Mouse (Mus musculus) lung, embryonic 15.5 days (tissue): ENCODE data around the gene Prrt1. TPM values are rescaled to one million over a fixed set of nuclear protein-coding genes. Genes with fewer than 3 reads are reported as not detected.

Source experiments
- ATAC-seq: fragments of 200-750 bp; cut with Nextera tagmentation; 2 replicates; pipeline ENCODE4 v1.8.0; 2017; ENCODE audit warnings: moderate number of reproducible peaks, borderline replicate concordance; ENCODE audit not compliant: low FRiP score, low TSS enrichment; ENCODE audit errors: extremely low read depth
- H3K27ac ChIP-seq: fragments of 300-500 bp; sonication (generic); 2 replicates; pipeline ENCODE4 v1.5.1; 2015; ENCODE audit warnings: moderate library complexity, mild to moderate bottlenecking, inconsistent platforms
- H3K27me3 ChIP-seq: fragments of 300-500 bp; sonication (generic); 2 replicates; pipeline ENCODE4 v1.6.1; 2015; ENCODE audit warnings: inconsistent platforms
- H3K36me3 ChIP-seq: fragments of 300-500 bp; sonication (generic); 2 replicates; pipeline ENCODE4 v1.6.1; 2015; ENCODE audit warnings: inconsistent platforms
- H3K4me1 ChIP-seq: fragments of 300-500 bp; sonication (generic); 2 replicates; pipeline ENCODE4 v1.6.1; 2015; ENCODE audit warnings: inconsistent platforms
- H3K4me2 ChIP-seq: fragments of 300-500 bp; sonication (generic); 2 replicates; pipeline ENCODE4 v1.6.1; 2015; ENCODE audit warnings: inconsistent platforms, mild to moderate bottlenecking, moderate library complexity
- H3K4me3 ChIP-seq: fragments of 300-500 bp; sonication (generic); 2 replicates; pipeline ENCODE4 v1.5.1; 2015; ENCODE audit warnings: mild to moderate bottlenecking, inconsistent platforms
- H3K9ac ChIP-seq: fragments of 300-500 bp; sonication (generic); 2 replicates; pipeline ENCODE4 v1.6.1; 2015; ENCODE audit warnings: inconsistent platforms
- H3K9me3 ChIP-seq: fragments of 300-500 bp; sonication (generic); 2 replicates; pipeline ENCODE4 v1.6.1; 2016; ENCODE audit warnings: inconsistent platforms
- WGBS: fragments of 180-500 bp; shearing (Covaris S2); methylation state at CpG from one replicate; pipeline ENCODE4 v1.1.7; 2015; 5-methylcytosine and 5-hydroxymethylcytosine counted together
- polyA plus RNA-seq: library from polyadenylated mRNA; unstranded; fragments of >200 nt; fragmentation: Nextera tagmentation; extraction: Ambion mirVana; gene quantifications from 2 replicates; pipeline ENCODE4 v1.2.1, GENCODE M21; 2015

Prrt1 gene
- polyA plus RNA-seq, 1 experiment from 2014 or later, result 0.46 TPM

- no peaks in the 10 kb centered on the region for H3K9me3 ChIP-seq
- no peaks in the 10 kb centered on the region for H3K27me3 ChIP-seq
- H3K36me3 ChIP-seq, result peaks cover 16% of the 10 kb centered on the region
- peak within 1 kb of the TSS; percentile 92 for H3K9ac ChIP-seq
- peaks cover 46% of the 10 kb centered on the region for H3K4me1 ChIP-seq
- H3K27ac ChIP-seq, result peak within 1 kb of the TSS; percentile 90
- peak within 1 kb of the TSS; percentile 95 for H3K4me2 ChIP-seq
- under 1% methylated on average over 30 of the region's 30 CpGs for WGBS
- H3K4me3 ChIP-seq, result peak within 1 kb of the TSS; percentile 95
- ATAC-seq, result peak; percentile 96
Measured at GRCm38 (mm10) chr17:34603375-34604060, 25.8 kb upstream of the Prrt1 start, which contains the start of gene Rnf5. Gene Rnf5 (minus strand): TSS chr17:34603690.

- Histone ChIP-seq H3K27me3 (no peaks in the 10 kb centered on the region), H3K9ac (peak within 1 kb of the TSS; percentile 92), H3K4me2 (peak within 1 kb of the TSS; percentile 95), H3K4me3 (peak within 1 kb of the TSS; percentile 95), H3K27ac (peak within 1 kb of the TSS; percentile 90), H3K9me3 (no peaks in the 10 kb centered on the region), H3K4me1 (peaks cover 42% of the 10 kb centered on the region), H3K36me3 (peaks cover 16% of the 10 kb centered on the region)
- whole genome bisulfite sequencing, result under 1% methylated on average over 28 of the region's 35 CpGs
- ATAC-seq, result peak; percentile 92
Measured at GRCm38 (mm10) chr17:34604061-34604508, 25.2 kb upstream of the Prrt1 start, which contains the start of gene Agpat1. Gene Agpat1 (plus strand): TSS chr17:34604262.

- peaks cover 36% of the 10 kb centered on the region for H3K4me1 ChIP-seq
- no peak for ATAC-seq
- peak overlapping the region; percentile 92 for H3K9ac ChIP-seq
- peak overlapping the region; percentile 95 for H3K4me3 ChIP-seq
- H3K9me3 ChIP-seq, result no peaks in the 10 kb centered on the region
- peak overlapping the region; percentile 90 for H3K27ac ChIP-seq
- H3K4me2 ChIP-seq, result peak overlapping the region; percentile 95
- H3K36me3 ChIP-seq, result peaks cover 16% of the 10 kb centered on the region
- no peaks in the 10 kb centered on the region for H3K27me3 ChIP-seq
- 15% methylated on average over 24 of the region's 24 CpGs for WGBS
Measured at GRCm38 (mm10) chr17:34604511-34605237, 24.7 kb upstream of the Prrt1 start.

- peaks cover 13% of the 10 kb centered on the region for H3K36me3 ChIP-seq
- peak overlapping the region; percentile 95 for H3K4me2 ChIP-seq
- H3K27ac ChIP-seq, result peak overlapping the region; percentile 90
- under 1% methylated on average over 25 of the region's 30 CpGs for WGBS
- ATAC-seq, result peak; percentile 41
- peaks cover 34% of the 10 kb centered on the region for H3K4me1 ChIP-seq
- H3K9ac ChIP-seq, result peak overlapping the region; percentile 92
- no peaks in the 10 kb centered on the region for H3K27me3 ChIP-seq
- no peaks in the 10 kb centered on the region for H3K9me3 ChIP-seq
- peak overlapping the region; percentile 95 for H3K4me3 ChIP-seq
Measured at GRCm38 (mm10) chr17:34605609-34606008, 23.7 kb upstream of the Prrt1 start.

- Histone ChIP-seq H3K27ac (peak overlapping the region; percentile 90), H3K9ac (peak overlapping the region; percentile 92), H3K9me3 (no peaks in the 10 kb centered on the region), H3K27me3 (no peaks in the 10 kb centered on the region), H3K4me1 (peaks cover 34% of the 10 kb centered on the region), H3K4me3 (peak overlapping the region; percentile 95), H3K36me3 (peaks cover 14% of the 10 kb centered on the region), H3K4me2 (peak overlapping the region; percentile 95)
- WGBS, result 10% methylated on average over 32 of the region's 32 CpGs
- no peak for ATAC-seq
Measured at GRCm38 (mm10) chr17:34606186-34607039, 22.9 kb upstream of the Prrt1 start.

GRCm38 (mm10) chr17:34607997-34608396 is 21.3 kb upstream of the Prrt1 start:
- H3K27me3 ChIP-seq, result no peaks in the 10 kb centered on the region
- H3K4me2 ChIP-seq, result no peak overlapping the region
- 0 out of 2 replicates have a peak overlapping the region, but pooled peaks have one; percentile 21 for H3K9ac ChIP-seq
- H3K4me1 ChIP-seq, result peaks cover 24% of the 10 kb centered on the region
- H3K9me3 ChIP-seq, result no peaks in the 10 kb centered on the region
- 75% methylated on average over 7 of the region's 7 CpGs for WGBS
- H3K36me3 ChIP-seq, result peaks cover 27% of the 10 kb centered on the region
- H3K27ac ChIP-seq, result no peak overlapping the region
- no peak for ATAC-seq
- no peak overlapping the region for H3K4me3 ChIP-seq

- no peak overlapping the region for H3K4me3 ChIP-seq
- H3K4me1 ChIP-seq, result peaks cover 14% of the 10 kb centered on the region
- no peak overlapping the region for H3K9ac ChIP-seq
- no peaks in the 10 kb centered on the region for H3K9me3 ChIP-seq
- no peak for ATAC-seq
- no peak overlapping the region for H3K27ac ChIP-seq
- peaks cover 37% of the 10 kb centered on the region for H3K36me3 ChIP-seq
- WGBS, result 89% methylated on average over 8 of the region's 8 CpGs
- no peak overlapping the region for H3K4me2 ChIP-seq
- no peaks in the 10 kb centered on the region for H3K27me3 ChIP-seq
Measured at GRCm38 (mm10) chr17:34611050-34611449, 18.3 kb upstream of the Prrt1 start.

GRCm38 (mm10) chr17:34613054-34613645 is 16.2 kb upstream of the Prrt1 start:
- 81% methylated on average over 11 of the region's 11 CpGs for WGBS
- no peak for ATAC-seq
- no peak overlapping the region for H3K4me3 ChIP-seq

GRCm38 (mm10) chr17:34613830-34614229 is 15.5 kb upstream of the Prrt1 start:
- no peaks in the 10 kb centered on the region for H3K27me3 ChIP-seq
- no peaks in the 10 kb centered on the region for H3K4me1 ChIP-seq
- H3K4me3 ChIP-seq, result no peak overlapping the region
- H3K36me3 ChIP-seq, result peaks cover 37% of the 10 kb centered on the region
- no peaks in the 10 kb centered on the region for H3K9me3 ChIP-seq
- no peak overlapping the region for H3K4me2 ChIP-seq
- H3K27ac ChIP-seq, result no peak overlapping the region
- H3K9ac ChIP-seq, result no peak overlapping the region
- 85% methylated on average over 10 of the region's 10 CpGs for WGBS
- ATAC-seq, result no peak

More at GRCm38 (mm10) chr17:34613054-34613645, 16.2 kb upstream of the Prrt1 start:
- no peaks in the 10 kb centered on the region for H3K4me1 ChIP-seq
- no peaks in the 10 kb centered on the region for H3K9me3 ChIP-seq
- no peak overlapping the region for H3K9ac ChIP-seq
- H3K36me3 ChIP-seq, result peaks cover 37% of the 10 kb centered on the region
- no peaks in the 10 kb centered on the region for H3K27me3 ChIP-seq
- H3K27ac ChIP-seq, result no peak overlapping the region
- no peak overlapping the region for H3K4me2 ChIP-seq

GRCm38 (mm10) chr17:34615871-34616270 is 13.5 kb upstream of the Prrt1 start, which contains the start of gene Egfl8:
Gene Egfl8 (minus strand): TSS chr17:34615971.
- H3K27me3 ChIP-seq, result no peaks in the 10 kb centered on the region
- H3K4me2 ChIP-seq, result no peak within 1 kb of the TSS
- H3K4me3 ChIP-seq, result no peak within 1 kb of the TSS
- H3K27ac ChIP-seq, result peak within 1 kb of the TSS; percentile 8; the same call in 1 of the 2 replicates
- ATAC-seq, result no peak
- no peaks in the 10 kb centered on the region for H3K4me1 ChIP-seq
- peaks cover 31% of the 10 kb centered on the region for H3K36me3 ChIP-seq
- H3K9me3 ChIP-seq, result no peaks in the 10 kb centered on the region
- no peak within 1 kb of the TSS for H3K9ac ChIP-seq
- WGBS, result 70% methylated on average over 6 of the region's 6 CpGs

- H3K9ac ChIP-seq, result no peak overlapping the region
- H3K9me3 ChIP-seq, result no peaks in the 10 kb centered on the region
- no peak overlapping the region for H3K4me2 ChIP-seq
- H3K36me3 ChIP-seq, result peaks cover 18% of the 10 kb centered on the region
- no peak overlapping the region for H3K4me3 ChIP-seq
- H3K4me1 ChIP-seq, result no peaks in the 10 kb centered on the region
- no peak for ATAC-seq
- WGBS, result 15% methylated on average over 6 of the region's 6 CpGs
- no peaks in the 10 kb centered on the region for H3K27me3 ChIP-seq
- no peak overlapping the region for H3K27ac ChIP-seq
Measured at GRCm38 (mm10) chr17:34618999-34619398, 10.3 kb upstream of the Prrt1 start.
